In the genomic region with DNA sequence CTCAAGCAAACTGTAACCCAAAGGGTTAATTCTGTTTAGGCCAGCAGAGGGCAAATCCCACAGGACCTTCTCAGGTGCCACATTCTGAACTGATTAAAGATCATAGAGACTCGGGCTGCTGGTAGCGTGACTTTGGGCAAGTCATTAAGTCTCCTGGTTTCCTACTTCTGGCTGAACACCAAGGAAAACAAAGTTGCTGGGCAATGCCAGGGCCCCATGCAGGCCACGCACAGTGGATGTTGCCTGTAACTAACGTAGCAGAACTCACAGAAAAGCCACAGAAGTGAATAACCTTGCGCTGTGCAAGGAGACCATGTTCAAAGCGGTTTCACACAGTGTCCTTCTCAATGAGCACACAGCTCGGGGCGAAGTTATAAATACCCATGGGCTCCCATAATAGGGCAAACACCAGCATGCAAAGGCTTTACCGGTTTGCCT, we compare ENCODE assay signal across 13 mouse cellular contexts.
A peak's percentile ranks its signal among the peaks of the same experiment; 100 is the strongest.
DNase-seq lines count a peak whose midpoint lies in the region; ATAC-seq and TF ChIP-seq lines count a peak whose summit lies in the region.
"Had no signal": no experiment of that assay in that cellular context is flagged by ENCODE, and none has a peak within 500 bp of the region (broad histone marks: within the 10 kb centered on the region; RNA-seq: fewer than 3 reads in every experiment).

No protein-coding gene starts in this region.

- peak overlapping the region; percentile 31; the same call in 1 of the 2 replicates for H3K27ac ChIP-seq in heart, embryonic 12.5 days (ENCODE audit: poor library complexity, severe bottlenecking)
- H3K27ac ChIP-seq in thymus, adult 2 months (ENCODE audit: control insufficient read depth, insufficient read depth, low read length), result no peak overlapping the region
- H3K27ac ChIP-seq: intestine, embryonic 15.5 days had no signal

- POLR2A ChIA-PET in Patski (lab: Charles Lee), result no interaction called here

- H3K9ac ChIP-seq in heart, embryonic 12.5 days, result no peak overlapping the region; the same call in 1 of the 2 replicates
- H3K9ac ChIP-seq: intestine, embryonic 15.5 days had no signal

- H3K4me3 ChIP-seq in heart, embryonic 12.5 days, result no peak overlapping the region
- no peak overlapping the region for H3K4me3 ChIP-seq in thymus, adult 2 months (ENCODE audit: control insufficient read depth, insufficient read depth, low read length)
- H3K4me3 ChIP-seq: intestine, embryonic 15.5 days had no signal

- no peak for TF ChIP-seq POLR2A in thymus, adult 2 months (IDR thresholded peaks at IDR 0.05; ENCODE audit: control insufficient read depth, extremely low read depth, insufficient read depth, low read length, poor library complexity)

- H3K4me2 ChIP-seq in heart, embryonic 12.5 days, result no peak overlapping the region; the same call in 1 of the 2 replicates
- H3K4me2 ChIP-seq: intestine, embryonic 15.5 days had no signal

- TF ChIP-seq CTCF in Patski (IDR thresholded peaks at IDR 0.05), result peak; percentile 52
- TF ChIP-seq CTCF in thymus, adult 2 months (IDR thresholded peaks at IDR 0.05; ENCODE audit: borderline replicate concordance, control insufficient read depth, extremely low read depth, insufficient read depth, low read length, poor library complexity), result no peak

- CTCF ChIA-PET in Patski (lab: Charles Lee), result no interaction called here

- ATAC-seq in Patski, result peak; percentile 84
- ATAC-seq in heart, embryonic 12.5 days (ENCODE audit: insufficient number of reproducible peaks, low FRiP score), result peak; percentile 52; the same call in 1 of the 2 replicates
- no peak for ATAC-seq in frontal cortex, adult (ENCODE audit: low TSS enrichment)
- ATAC-seq: forebrain, embryonic 16.5 days; intestine, embryonic 15.5 days had no signal

- no peaks in the 10 kb centered on the region for H3K9me3 ChIP-seq in heart, embryonic 12.5 days (replicated peaks)
- H3K9me3 ChIP-seq: intestine, embryonic 15.5 days had no signal

- no peaks in the 10 kb centered on the region for H3K27me3 ChIP-seq in Patski
- H3K27me3 ChIP-seq in heart, embryonic 12.5 days (replicated peaks), result no peaks in the 10 kb centered on the region
- no peaks in the 10 kb centered on the region for H3K27me3 ChIP-seq in thymus, adult 2 months (ENCODE audit: control insufficient read depth, insufficient read depth, low read length)
- H3K27me3 ChIP-seq: intestine, embryonic 15.5 days had no signal

- DNase-seq in embryo, embryonic 10.5 days (ENCODE audit: low spot score), result peak; percentile 39
- DNase-seq in embryo, embryonic 9.5 days (ENCODE audit: extremely low spot score), result no peak
- peak; percentile 63 for DNase-seq in Patski (ENCODE audit: low read depth, low spot score)
- peak; percentile 44 for DNase-seq in kidney, postnatal 10 days
- DNase-seq in ovary, adult 18-20 months (ENCODE audit: low spot score), result no peak
- DNase-seq in thymus, adult 2 months, result no peak
- DNase-seq: B cell, adult 2 months; cerebellum, adult 18-20 months; lung, postnatal 4 days had no signal

- peaks cover 20% of the 10 kb centered on the region for H3K4me1 ChIP-seq in heart, embryonic 12.5 days (replicated peaks)
- H3K4me1 ChIP-seq in thymus, adult 2 months (replicated peaks; ENCODE audit: control insufficient read depth, insufficient read depth, low read length), result no peaks in the 10 kb centered on the region

- WGBS in heart, embryonic 12.5 days, result 39% methylated on average over 9 of the region's 9 CpGs
- 95% methylated on average over 9 of the region's 9 CpGs for WGBS in thymus, adult 2 months

- in situ Hi-C loops in Patski (cut with MboI; ENCODE audit: low pct_unique_long_range_greater_than_20kb), result loop anchor here (5.0 to 10.0 kb wide), 8 partner anchors 86 to 679 kb away; a partner anchor contains a TSS

- no peaks in the 10 kb centered on the region for H3K36me3 ChIP-seq in heart, embryonic 12.5 days
- H3K36me3 ChIP-seq in thymus, adult 2 months (ENCODE audit: control insufficient read depth, insufficient read depth, low read length), result no peaks in the 10 kb centered on the region
- H3K36me3 ChIP-seq: intestine, embryonic 15.5 days had no signal

Comparison
In these comparisons a context has a peak if more than half of its experiments do, and no peak if none do; other contexts are left out.
1. DNase-seq: peak in embryo, embryonic 10.5 days (single experiment), Patski (single experiment) and kidney, postnatal 10 days (single experiment); none in embryo, embryonic 9.5 days (single experiment), ovary, adult 18-20 months (single experiment) and thymus, adult 2 months (single experiment).